Mouse (Mus musculus) embryo, embryonic 11 days (tissue): ENCODE measurements around the gene Kcnf1.

Experiments used
- DNase-seq: peaks from one replicate; pipeline ENCODE4 v3.0.0-alpha.2; 2015

Gene Kcnf1

DNA sequence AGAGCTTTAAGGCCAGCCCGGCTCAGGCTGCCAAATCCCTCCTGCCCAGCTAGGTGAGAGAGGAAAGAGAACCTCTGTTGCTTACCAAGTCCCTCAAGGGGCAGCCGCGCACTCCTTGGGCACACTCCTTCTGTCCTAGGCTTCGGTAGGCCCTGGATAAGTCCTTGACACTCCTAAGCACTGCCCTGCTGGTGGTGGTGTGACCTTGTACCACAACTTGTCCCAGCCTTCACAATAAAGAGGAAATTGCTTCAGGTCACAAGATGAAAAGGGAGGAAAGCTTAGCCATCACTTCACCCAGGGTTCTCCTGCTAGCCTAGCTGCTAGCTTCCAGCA, at the start of gene Kcnf1:
TSS of gene Kcnf1 (minus strand) at position 132 of the 336 bp plus-strand sequence.
- no peak for DNase-seq

DNA sequence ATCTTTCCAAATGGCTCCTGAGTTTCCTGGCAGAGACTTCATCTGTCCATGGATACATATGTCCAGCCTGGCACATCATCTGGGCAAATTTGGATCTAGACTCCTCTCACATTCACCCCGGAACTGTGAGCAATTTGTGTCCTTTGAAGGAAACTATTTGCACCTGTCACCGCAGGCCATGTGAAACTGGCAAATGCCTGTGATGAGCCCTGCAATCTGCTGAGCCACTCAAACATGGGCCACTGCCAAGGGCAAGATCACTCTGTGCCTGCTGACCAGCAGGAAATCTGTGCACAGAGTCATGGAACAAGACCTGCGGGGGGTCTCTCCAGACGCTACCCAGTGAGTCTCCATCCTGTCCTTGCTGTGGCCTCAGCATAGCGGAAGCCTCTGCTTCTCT, 48.3 kb upstream of the Kcnf1 start:
- no peak for DNase-seq

DNA sequence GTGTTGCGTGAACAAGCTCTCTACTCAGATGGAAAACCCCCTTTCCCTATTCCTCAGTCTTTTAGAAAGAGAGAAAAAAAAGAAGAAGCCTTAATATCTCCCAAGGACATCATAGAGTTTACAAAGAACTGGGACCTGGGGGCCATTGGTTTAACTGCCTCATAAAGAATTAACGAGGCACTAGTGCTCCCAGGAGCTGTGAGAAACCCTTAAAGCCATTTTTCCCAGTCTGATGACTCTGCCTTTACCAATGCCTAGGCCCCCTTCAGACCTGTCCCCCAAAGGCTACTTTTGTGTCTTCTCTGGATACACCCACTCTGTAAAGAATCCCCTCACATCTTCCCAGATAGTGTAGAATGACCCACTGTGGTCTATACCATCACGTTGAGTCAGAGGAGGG, 46.4 kb upstream of the Kcnf1 start:
- no peak for DNase-seq

DNA sequence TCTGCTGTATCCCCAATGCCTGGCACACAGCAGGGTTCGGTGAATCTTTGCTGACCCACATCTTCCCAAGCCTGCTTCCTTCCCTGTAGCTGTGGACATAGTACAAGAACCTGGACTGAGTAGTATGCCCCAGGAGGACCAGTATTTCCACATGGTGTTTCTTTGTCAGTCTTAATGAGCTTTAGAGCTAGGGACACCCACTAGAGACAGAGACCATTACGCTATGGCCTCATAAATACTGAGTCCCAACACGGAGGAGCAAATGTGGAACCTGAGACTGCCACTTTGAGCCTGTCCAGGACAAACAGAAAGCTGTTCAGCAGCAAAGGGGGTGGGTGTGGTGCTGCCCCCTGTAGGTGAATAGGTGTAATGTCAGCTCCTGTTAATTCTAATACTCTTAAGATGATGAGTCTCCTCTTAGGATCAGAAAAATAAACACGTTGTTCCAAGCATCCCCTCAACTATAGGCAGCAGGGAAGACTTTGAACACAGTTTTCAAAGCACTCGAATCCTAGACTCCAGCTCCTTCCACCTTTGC, 45.3 kb upstream of the Kcnf1 start:
- peak; percentile 37 for DNase-seq

DNA sequence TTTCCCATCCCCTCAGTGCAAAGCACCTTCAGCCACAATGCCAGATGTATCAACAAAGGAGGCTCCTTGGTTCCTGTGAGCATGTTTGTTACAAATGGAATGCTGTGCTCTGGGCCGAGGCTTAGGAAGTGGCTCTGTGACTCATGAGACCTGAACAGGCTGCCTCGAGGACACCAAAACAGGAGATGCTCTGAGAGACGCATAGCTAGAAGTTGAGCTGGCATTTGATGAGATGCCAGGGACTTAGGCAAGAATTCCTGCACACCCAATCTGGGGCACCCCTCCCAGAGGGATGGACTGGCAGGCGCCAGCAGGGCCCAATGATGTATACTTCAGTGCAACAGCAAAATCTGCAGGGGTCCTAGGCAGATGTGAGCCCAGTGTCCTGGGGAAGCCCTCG, 43.9 kb upstream of the Kcnf1 start:
- no peak for DNase-seq

DNA sequence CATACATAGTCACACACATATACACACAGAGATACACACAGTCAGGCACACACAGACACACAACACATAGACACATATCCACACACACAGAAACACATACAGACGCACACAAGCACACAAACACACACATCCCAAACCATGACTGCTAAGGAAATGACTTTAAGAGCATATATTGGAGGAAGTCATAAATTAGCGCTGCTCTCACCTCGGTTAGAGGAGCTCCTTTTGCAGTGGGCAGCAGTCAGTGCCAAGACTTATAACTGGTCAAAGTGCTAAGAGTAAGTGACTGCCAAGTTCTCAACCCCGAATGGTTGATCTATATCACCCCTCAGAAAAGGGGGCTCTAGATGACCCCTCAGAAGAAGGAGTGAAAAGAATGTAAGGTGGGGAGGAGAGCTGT, 42.4 kb upstream of the Kcnf1 start:
- no peak for DNase-seq

DNA sequence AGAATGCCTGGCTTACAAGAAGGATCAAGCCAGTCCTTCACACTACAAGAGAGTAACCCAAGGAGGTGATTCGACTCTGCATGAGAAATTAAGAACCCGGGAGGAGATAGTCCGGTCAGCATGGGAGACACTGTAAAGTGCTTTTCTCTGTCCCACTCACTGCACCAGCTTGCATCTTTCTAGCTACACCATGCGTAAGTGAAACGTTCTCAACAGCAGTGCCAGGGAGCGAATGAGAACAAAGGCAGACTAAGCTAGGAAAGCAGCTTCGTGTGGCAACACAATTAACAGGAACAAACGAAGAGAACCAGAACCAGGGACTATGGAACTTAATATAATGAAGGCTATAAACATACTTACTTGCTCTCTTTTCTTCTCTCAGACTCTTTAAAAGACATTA, 41.7 kb upstream of the Kcnf1 start:
- DNase-seq = no peak

DNA sequence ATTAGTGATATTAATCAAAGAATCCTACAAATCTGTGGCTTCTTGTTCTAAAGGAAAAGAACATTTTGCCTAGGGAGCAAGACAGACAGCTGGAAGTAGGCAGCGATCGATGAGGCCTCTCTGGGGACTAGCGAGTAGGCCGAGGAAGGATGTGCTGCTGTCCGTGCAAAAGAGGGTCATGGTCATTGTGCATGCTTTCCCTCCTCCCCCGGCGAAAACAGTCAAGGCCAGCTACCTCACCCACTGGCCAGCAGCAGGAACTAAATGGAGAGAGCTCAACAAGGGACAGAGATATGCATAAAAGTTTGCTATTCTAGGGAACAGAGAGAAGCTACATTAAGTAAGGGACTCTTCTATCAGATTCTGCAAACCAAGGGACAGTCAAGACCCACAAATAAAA, 39.1 kb upstream of the Kcnf1 start:
- no peak for DNase-seq

DNA sequence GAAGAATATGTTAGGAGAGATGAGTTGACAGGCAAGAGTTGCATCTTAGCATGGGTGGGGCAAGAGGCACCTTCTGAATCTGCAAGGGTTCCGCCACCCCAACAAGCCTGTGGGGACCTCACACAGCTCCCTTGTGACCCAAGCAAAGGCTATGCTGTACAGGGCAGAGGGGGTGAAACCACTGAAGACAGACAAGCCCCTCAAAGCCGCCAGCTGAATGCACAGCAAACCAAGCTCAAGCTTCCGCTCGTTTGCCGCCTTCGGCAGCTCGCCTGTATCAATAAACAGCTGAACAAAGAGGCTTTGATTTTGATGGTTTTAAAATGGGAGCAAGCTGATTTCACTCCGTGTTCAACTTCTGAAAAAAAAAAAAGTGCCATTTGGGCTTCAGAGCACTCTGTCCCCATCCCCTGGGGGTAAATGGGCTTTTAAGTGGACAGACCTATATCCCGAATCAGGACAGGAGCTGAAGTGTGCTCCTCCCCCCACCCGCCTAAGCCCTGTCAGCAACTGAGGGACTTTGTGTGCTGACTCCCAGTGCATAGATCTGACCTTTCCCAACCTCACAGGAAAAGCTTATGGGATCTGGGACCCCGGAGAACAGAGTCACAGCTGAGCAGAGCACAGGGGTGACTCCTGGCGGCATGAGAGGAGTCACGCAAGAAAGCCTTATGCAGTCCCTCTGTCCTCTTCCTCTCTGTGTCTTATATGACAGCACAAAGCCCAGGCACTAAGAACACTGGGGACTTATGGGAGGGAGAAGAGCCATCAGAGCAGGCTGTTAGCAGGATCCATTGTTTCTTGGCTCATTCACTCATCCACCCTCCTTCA, 26.0 kb upstream of the Kcnf1 start:
- peak; percentile 52 for DNase-seq

DNA sequence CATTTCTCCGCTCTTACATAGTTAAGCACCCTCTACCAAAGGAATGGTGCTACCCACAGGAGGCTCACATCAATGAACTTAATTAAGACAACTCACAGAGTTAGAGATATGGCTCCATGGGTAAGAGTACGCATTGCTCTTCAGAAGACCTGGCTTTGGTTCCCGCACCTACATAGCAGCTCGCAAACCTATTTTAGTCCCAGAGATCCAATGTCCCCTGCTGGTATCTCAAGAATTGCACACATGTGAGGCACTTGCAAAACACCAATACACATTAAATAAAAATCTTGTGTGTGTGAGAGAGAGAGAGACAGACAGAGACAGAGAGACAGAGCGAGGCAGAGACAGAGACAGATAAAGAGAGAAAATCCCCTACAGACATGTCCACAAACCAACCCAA, 21.9 kb upstream of the Kcnf1 start:
- DNase-seq = no peak

DNA sequence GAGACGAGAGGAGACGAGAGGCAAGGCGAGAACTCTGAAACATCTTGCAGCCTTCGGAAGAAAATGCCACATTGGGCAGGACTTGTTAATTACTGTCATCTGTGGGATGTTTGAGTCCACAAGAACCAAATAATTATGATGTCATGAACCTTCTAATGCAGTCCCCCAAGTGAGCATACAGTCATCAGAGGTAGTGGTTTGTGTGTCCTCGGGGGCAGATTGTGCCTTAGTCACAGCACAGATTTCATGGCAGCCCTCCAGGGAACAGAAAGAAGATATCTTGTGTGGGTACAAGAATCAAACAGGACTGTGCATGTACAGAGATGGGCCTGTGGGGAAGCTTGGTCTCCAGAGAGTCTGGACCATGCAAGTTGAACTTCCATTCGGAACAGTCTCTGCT, 17.5 kb upstream of the Kcnf1 start:
- DNase-seq = no peak

DNA sequence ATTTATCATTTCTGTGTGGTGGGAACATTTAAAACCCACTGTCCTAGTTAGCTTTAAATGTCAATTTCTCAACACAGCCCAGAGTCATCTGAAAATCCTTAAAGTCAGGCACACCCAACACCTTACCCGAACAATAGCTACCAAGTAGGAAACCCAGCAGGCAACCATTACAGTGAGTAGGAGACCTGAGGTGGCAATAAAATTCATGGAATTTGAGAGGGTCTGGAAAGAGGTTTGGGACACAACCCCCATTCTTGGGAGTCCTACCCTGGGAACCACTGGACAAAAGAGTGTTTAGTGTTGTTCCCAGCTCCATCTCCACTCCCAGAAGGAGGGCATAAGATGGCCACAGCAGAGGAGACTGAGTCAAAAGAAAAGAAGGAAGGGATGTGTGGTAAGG, 16.6 kb upstream of the Kcnf1 start:
- DNase-seq = no peak

DNA sequence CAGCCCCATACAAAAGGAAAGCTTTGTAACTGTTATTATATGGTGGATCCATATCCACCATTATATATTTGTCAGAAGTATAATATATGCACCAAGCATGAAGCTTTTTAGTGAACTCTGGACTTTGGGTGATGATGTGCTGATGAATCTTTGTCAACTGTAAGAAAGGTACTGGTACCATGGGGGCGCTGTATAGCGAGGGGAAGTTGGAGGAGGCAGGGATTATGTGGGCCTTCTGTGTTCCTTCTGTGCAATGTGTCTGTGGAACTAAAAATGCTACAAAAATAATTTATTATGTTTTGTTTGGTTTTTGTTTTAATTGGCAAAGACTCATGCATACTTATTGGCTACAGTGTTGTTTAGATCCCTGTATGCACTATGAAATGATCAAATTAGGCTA, 16.2 kb upstream of the Kcnf1 start:
- no peak for DNase-seq

DNA sequence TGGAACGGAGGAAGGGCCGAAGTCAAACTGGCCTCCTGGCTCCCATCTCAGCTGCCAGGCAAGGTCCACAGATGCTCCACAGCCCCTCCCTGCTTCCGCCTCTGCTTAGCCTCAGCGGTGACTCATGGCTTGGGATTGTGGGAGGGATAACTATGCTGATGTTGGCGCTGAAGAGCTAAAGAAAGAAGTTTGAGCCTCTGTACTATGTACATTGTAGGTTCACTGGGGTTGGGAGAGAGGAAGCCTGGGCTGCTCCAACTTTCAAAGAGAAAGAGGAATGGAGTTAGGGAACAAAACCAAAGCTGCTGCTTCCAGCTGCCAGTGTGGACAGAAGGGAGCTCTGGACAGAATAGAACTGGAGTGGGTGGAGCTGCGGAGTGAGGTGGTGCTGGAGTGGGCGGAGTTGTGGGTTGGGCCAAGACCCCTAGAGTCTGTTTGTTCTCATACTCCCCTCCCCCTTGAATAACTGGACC, 7.7 kb upstream of the Kcnf1 start:
- DNase-seq = peak; percentile 63

DNA sequence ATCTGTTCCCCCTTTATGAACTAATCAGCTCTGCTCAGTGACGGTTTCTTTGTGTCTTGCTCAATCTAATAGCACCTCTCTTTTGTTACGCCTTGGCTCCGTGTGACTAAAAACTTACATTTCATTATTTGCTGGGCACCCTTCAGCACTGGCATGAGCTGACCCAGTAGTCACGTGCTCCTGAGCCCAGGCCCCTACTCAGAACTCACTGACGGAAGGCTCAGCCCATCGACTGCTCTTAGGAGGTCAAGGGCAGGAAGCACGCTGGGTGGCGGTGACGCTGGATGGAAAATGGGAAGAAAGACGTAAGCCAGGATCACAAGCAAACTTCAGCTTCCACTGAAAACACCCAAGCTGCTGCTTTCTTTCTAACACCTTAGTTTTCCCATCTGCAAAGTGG, 7.1 kb upstream of the Kcnf1 start:
- DNase-seq = peak; percentile 5

DNA sequence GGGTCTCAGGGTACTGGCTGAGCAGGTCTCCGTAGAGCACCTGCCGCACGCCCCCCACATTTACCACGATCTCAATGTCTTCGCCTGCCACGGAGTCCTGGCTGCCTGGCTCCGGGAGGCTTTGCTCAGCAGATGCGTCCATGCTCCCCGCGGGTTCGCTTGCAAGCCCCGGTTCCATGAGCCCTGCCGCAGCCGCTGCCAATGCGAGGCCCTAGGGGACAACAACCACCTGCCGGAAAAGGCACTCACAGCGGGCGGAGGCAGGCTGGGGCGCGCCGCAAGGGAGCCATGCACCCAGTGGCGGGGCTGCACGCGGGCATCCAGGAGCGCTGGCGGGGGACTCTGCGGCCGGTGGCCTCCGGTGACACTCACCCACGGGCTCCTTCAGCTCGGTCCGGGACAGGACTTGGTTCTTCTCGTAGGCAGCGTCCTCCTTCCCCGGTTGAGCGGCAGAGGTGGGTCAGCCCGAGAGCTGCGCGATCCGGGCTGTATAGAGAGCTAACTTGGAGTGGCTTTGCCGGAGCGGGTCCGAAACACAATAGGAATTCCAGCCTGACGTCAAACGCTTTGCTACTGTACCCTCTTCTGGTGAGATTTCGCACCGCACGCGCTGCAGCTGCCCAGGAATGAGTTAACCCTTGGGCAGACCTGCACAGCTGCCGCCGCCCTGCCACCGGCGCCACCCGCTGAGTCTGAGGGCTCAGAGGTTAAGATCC, 489 bp downstream of the Kcnf1 start:
- DNase-seq = peak; percentile 85

DNA sequence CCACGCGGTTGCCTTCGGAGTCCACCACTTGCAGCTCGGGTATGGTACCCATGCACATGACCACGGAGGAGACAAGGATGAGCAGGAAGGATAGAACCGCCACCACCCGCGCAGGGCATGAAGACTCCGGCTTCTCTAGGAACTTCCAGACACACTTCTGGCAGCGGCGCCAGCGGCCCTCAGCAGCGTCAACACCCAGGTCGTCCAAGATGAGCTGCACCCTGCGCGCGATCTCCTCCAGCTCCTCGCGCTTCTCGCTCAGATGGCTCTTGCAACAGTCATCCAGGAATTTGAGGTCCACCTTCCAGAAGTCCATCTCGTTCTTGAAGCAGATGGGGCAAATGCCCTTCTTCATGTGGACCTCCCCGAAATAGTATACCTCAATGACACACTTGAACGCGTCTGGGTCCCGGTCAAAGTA, 1.1 kb downstream of the Kcnf1 start:
- DNase-seq = peak; percentile 35

DNA sequence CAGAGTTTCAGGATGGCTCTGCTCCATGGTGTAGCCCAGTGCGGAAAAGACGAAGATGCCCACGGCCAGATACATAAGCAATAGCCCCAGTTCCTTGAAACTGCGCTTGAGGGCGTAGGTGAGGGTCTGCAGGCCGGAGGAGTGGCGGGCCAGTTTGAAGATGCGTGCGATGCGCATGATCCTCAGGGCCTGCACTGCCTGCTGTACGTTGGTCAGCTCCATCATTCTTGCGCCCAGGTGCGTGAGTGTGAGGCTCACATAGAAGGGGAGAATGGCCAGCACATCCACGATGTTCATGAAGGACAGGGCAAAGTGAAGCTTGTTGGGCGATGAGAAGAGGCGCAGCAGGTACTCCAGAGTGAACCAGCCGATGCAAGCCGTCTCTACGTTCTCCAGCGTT, 1.6 kb downstream of the Kcnf1 start:
- no peak for DNase-seq

DNA sequence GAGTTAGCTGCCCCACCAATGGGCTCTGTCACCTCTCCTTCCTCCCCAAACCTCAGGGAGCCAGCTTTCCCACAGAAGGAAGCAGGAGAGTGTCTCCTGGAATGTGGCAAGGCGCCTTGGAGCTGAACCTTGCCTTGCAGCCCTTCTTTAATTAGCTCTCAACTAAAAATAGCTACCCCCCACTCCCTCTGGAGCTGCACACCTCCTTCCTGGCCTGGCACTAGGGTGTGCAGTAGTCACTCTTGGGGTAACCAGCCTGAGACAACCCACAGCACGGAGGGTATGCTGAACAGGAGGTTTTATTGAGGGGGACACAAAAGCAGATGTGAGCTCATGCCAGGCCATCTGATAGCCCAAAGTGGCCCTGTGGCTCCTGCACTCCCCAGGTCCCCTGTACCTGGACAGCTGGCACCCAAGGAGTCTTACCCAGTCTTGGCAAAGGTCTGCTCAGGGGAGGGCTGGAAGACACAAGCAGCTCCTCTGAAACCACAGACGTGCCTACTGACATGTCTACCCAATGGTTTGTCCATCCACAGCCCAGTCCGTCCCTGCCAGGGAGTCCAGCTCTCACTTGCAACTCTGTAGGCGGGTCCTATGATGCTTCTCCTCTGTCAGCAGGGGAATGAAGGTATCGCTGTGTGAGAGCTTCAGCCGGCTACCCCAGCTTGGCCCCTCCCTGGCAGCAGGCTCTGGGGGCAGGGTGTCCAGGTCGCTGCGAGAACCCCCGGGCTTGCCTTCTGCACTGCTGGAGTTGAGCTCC, 2.4 kb downstream of the Kcnf1 start:
- no peak for DNase-seq

DNA sequence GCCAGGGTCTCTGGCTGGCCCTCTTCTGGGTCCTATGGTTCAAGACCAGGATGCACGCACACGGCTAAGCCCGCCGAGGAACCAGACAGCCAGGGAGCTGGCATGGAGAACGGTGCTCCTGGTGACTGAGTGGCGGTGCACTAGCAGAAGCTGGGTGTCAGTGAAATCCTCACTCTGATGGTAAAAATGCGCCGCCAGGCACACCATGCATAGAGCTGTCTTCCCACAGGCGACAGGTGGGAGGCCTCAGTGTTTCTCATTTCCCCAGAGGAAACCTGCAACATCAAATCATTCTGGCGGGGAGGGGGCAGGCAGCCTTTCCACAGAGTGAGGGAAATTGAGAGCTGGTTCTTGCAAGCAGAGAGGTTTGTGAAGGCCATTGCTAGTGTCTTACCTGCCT, 6.3 kb downstream of the Kcnf1 start:
- no peak for DNase-seq

DNA sequence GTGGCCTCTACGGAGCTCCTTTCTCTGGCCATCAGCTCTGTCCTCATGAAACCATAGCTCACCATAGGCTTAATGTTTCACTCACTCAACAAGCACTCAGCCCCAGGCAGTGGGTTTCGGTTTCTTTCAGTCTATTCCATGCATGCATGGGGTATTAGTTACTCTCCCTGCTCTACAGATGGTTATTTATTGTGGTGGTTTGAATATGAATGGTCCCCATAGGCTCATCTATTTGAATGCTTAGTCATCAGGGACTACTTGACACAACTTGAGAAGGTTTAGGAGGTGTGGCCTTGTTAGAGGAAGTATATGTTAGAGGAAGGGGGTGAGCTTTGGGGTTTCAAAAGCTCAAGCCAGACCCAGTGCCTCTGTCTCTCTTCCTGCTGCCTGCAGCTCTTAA, 10.6 kb downstream of the Kcnf1 start:
- DNase-seq = no peak

DNA sequence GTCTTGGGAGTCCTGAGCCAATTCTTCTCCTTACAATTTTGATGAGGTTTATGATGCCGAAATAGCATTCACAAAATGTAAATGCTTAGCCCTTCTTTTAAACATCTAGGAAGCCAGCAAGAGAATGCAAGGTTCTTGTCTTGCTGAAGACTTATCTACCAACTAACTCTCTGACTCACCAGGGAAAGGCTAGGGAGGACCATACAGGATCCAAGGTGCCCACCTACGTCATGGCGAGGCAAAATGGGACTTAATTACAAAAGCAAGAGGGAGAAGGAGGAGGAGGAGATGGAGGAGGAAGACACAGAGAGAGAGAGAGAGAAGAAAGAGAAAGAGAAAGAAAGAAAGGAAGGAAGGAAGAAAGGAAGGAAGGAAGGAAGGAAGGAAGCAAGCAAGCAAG, 12.7 kb downstream of the Kcnf1 start:
- DNase-seq = no peak

DNA sequence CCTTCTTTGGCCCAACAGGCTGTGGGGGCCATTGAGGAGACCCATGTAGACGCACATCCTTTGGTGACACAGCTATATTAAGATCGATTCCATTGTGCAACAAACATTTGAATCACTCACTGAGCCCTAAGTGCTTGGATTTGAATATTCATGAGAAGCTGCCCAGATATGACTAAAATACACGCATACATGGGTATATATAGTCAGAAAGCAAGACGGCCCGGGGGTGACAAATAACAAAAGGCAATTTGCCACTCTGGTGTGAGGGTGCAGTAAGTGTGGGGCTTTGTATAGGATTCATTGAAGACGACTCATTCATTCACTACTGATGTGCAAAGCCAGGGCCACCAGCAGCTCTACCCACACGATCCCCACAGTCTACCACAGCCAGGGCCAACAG, 17.1 kb downstream of the Kcnf1 start:
- DNase-seq = no peak

DNA sequence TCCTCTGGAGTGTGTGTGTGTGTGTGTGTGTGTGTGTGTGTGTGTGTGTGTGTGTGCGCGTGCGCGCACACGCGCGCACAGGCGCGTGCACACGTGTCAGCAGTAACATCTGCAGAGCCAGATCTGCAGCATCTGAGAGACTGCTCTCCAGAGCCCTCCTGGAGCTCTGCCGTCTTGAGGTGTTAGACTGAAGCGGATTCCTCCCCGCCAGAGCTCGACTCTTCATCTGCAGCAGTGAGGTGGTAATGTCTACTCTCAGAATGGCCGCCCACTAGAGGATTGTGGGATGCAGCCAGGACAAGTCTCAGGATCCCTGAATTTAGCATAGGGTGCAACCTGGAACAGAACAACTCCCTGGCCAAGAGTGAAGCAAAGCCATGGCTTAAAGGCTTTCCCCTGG, 19.1 kb downstream of the Kcnf1 start:
- DNase-seq = no peak
